Mouse (Mus musculus) neural tube, embryonic 10.5 days (tissue): ENCODE data around the gene Cela3b.
A peak's percentile ranks its signal among the peaks of the same experiment; 100 is the strongest.

Source experiments
- DNase-seq: peaks from one replicate; pipeline ENCODE4 v3.0.0-alpha.2; 2017; ENCODE audit warnings: low spot score; ENCODE audit errors: extremely low spot score

The Cela3b gene

DNA sequence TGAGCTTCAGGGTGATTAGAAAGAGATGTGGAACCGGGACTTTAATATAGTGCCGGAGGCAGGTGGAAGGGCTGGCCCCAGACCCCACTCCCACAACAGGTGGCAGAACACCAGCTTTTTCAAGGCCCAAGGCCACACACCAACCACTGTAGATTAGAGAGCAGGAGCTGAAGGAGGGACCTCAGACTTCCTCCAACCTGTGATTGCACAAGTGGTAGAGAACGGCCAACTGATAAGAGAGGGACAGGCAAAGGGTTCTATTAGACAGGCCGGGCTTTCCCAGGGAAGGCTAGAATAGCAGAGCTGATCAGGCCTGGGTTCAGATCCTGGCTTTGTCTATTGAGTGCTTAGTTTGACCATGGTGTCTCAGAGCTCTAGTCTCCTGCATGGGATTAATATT is at the start of gene Cela3b:
TSS of gene Cela3b (minus strand) at position 39 of the 400 bp plus-strand sequence.
- DNase-seq: no peak

- no peak for DNase-seq
Measured at GRCm38 (mm10) chr4:137479757-137480156, 49.4 kb upstream of the Cela3b start.

DNA sequence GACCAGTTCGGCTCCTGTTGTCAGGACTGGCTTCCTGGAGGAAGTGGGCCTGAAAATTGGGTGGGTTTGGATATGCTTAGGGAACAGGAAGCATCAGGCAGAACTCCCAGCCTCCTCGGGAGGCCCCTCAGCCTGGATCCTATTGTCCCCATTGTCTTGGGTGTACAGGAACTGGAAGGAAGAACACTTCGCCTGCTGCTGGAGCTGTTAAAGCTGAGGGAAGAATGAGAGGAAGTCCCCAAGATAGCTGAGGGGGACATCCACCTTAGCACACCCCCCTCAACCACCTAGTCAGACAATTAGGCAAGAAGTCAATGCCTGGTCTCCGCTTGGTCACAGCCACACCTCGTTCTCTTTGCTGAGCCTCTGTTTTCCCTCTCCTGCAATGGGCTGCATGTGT is 48.0 kb upstream of the Cela3b start:
- no peak for DNase-seq

GRCm38 (mm10) chr4:137477611-137478010 is 47.3 kb upstream of the Cela3b start:
- DNase-seq: no peak

GRCm38 (mm10) chr4:137476761-137477237 is 46.5 kb upstream of the Cela3b start:
- no peak for DNase-seq

DNA sequence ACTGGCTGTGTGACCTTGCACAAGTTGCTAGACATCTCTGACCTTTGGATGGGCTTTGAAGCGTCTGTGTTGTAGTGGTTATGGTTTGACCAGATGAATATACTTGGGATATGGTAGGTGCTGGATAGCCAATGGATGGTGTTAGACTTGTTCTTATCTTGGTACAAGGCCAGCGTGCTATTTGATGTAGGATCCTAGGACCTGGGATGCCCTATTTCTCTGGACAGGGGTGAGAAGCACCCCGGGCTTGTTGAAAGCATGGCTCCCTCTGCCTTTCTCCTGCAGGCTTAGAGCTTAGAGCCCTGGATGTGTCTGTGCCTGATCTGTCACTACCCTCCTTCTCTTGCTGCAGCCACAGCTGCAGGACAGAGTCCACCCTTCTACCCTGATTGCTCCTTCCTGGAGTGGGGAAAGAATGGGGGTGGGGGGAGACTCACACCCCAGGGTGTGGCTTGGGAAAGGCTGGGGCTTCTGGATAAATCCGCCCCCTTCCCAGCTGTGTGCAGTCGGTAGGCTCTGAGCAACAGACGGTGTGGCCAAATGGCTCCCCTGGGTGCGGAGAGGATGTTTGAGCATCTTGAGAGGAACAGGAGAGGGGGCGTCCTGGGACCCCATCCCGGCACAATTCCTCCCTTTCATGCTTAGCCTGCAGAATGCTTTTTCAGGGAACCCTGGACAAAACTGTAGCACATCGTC is 45.9 kb upstream of the Cela3b start:
- DNase-seq: no peak

DNA sequence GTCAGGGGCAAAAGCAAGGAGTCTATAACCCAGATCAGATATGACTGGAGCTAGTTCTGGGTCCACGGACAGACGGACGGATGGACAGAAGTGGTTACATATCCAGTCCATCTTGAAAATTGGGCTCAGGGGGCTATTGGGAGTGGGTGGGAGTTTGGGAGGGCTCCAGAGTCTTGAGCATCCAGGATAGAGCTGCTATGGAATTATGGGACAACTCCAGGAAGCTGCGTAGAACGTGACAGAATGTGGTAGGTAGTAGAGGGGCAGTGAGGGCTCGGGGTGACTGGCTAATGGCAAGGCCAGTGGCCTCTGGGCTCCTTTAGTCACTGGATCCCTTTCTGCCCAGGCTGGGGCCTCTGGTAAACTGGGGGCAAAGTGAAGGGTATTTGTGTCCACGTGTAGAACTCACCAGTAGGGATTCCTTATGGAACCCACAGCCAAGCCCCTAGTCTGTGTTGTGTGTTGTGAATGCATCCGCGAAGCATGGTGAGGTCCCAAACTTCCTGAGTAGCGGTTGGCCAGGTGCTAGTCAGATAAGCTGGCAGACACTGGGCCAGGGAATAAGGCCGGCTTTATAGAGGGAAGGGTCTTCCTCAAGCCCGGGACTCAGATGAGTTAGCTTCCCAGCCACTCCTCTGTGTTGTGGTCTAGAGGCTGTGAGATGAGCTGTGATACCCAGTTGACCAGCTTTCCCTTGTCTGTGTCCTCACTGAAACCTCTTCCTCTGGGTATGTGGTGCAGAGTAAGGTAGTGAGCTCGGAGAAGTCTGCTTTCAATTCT is 45.1 kb upstream of the Cela3b start:
- no peak for DNase-seq

DNA sequence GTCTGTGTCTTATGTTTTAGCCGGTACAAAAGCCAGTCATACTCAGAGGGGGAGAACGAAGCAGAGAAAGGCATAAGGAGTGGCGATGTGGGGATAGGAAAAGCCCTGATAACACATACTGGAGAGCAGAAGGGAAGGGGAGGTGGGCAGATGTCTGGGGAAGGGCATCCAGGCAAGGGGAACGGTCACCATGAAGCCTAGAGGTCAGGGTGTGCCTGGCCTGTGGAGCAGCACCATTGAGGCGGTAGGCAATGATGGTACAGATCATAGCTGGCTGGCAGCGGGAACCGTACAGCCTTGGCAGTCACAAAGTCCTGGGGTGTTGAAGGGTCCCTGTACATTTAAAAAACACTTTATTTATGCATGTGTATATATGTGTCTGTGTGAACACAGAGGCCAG is 44.4 kb upstream of the Cela3b start:
- no peak for DNase-seq

DNA sequence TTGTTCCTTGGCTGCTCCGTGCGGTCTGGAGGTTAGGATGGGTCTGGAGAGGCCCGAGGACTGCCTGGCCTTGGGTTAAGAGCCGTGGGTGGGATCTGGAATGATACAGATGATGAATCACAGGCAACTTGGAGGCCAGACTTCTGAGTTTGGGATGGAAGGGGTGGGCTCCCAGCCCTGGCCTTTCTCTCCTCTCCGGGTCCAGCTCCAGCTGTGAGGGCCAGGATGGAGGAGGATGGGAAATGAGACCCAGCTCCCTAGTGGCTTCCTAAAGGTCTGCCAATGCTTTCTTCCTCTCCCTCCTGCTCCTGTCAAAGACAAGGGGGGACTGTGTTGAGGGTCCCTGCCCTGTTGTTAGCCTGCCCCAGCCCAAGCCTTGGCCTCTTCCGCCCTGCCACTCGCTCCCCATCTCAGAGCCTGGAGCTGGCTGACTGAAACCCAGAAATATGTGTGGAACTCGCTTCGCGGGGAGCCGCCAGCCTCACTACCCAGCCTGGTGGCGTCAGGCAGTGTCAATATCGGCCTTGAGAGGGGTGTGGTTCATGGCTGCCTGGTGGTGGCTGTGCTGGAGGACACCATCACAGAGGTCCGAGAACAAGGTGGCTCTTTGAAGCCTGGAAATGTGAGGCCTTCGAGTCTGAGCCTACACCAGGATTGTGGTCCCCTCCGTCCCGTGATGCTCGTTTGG is 43.5 kb upstream of the Cela3b start:
- DNase-seq: no peak

GRCm38 (mm10) chr4:137473240-137473639 is 42.9 kb upstream of the Cela3b start:
- no peak for DNase-seq

- DNase-seq: no peak
Measured at GRCm38 (mm10) chr4:137471326-137471725, 41.0 kb upstream of the Cela3b start.

- DNase-seq: no peak
Measured at GRCm38 (mm10) chr4:137470701-137471317, 40.5 kb upstream of the Cela3b start.

- no peak for DNase-seq
Measured at GRCm38 (mm10) chr4:137469845-137470692, 39.7 kb upstream of the Cela3b start.

DNA sequence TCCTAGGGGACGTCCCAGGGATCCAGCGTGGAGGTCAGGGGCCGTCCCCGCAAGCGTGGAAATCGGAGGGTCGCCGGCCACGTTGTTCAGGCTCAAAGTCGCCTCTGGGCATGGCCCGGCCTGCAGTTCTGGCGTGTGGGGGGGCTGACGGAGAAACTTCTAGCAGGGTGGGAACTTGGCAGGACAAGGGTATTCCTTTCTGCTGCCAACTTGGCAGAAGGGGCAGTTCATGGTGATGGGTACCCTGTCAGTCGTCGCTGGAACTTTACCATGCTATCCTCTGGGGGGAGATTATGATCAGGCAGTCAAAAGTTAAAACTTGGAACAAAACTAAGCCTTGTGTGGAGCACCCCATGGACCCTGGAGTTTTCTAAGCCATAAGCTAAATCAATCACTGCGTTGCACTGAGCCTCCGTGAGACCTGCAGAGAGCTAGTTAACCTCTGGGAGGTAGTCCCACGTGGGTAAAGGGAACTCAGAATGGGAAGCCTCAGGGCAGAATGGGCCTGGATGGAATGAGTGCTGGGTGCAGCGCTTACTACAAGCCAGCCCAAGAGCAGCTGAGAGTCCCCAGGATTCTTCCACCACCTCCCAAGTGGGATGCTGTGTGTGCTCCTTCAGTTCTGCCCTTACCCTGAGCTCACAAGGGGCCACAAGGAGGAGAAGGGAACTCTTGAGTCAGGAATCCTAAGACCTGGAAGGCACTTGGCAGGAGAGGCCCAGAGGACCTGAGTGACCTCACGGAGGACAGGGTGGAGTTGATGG is 38.9 kb upstream of the Cela3b start:
- no peak for DNase-seq

DNA sequence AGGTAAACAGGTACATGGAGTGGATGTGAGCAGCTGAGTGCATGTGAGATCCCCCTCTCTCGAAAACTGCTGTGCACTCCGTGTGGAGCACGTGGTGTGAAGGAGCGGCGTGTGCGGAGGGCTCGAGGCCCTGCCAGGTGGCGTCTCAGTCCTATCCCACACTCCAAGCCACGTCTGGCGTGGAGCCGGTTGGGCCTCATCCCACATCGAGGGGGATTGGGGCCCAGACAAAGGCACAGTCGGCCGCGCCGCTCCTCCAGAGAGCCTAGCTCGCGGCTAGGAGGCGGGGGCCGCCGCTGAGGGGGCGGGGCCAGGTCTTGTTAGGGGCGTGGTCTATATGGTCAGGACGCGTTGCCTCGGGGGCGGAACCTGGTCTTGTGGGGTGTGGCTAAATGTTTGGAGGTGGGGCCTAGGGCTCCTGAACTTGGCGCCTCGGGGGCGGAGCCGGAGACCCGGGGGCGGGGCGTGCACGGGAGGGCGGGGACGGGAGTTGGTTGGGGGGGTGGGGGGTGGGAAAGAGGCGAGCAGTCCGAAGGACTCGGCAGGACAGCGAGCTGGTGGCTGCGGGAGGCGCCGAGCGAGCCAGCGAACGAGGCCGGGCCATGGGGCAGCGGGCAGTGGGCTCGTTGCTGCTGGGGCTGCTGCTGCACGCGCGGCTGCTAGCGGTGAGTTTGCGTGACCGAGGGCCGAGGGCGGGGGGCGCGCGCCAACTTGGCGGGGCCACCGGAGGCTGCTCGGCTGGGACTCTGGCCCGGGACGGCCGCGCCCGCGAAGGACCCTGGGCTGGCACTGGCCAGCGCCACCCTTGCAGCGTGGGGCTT is 38.1 kb upstream of the Cela3b start, which contains the start of gene Hspg2:
TSS of gene Hspg2 (plus strand) at position 510 of the 821 bp plus-strand sequence.
- peak; percentile 100 for DNase-seq

- no peak for DNase-seq
Measured at GRCm38 (mm10) chr4:137467525-137467924, 37.2 kb upstream of the Cela3b start.

DNA sequence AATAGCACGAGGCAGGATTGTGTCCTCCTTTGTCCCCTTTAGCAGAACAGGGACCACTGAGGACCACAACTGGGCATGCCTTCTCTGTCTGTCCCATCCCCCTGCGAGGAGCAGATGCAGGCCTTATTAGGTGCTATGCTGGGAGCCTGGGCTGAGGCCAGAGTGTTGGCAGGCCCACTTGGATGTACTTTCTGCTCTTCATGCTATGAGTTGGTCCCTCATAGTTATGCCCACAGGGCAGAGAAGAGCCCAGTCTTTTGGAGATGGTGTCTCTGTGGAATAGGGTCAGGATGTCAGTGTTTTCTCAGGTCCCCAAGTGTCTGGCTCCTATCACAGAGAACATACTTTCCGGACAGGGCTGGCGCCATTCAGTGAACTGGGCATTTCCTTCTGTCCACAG is 36.7 kb upstream of the Cela3b start:
- no peak for DNase-seq

DNA sequence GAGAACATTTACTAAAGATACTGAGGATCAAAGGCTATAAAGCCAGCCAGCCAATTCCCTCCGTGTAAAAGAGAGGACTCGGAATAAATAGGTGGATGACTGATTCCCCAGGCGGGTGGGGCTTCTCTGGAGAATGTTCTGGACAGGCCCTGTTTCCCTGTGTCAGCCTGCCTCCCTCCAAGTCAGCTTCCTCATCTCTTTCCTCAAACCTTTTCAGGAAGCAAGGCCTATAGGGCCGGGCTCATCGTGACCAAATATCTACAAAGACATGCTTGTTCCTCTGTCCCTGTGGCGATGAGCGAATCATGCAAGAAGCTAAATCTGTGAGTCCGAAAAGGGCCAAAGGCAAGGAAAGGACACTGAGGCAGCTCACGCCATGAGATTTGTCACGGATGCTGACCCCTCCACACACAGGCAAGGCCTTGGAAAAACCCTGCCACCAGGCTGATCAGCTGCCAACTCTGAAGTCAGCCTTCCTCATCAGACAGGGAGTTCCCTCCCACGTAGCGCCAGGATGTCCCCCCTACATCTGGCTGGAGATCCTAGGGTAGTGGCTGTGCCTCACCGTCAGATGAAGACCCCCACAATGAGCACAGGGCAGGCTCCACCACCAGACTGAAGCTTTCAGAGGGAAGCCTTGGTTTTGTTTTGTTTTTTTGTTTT is 34.9 kb upstream of the Cela3b start:
- DNase-seq: no peak
